ENCODE assay signal across 1 mouse cellular context in the genomic region with DNA sequence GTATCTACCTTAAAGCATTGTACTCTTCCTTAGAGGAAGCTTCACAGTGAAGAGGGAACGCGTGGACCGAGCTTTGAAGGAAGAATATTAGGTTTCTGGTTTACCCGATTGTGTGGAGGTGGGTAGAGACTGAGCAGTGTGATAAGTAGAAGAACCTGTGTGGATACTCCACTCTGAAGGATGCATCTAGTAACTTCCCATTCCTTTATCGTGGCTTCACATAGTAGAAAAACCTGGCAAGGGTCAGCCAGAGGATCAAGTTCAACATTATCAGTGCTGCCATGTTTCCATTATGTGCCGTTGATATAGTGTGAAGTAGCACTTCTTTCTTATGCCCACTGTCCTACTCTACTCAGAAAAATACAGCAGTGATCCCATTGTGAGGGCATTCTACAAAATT.
TF ChIP-seq lines count a peak whose summit lies in the region.

No protein-coding gene starts in this region.

TF ChIP-seq in MEL, 35 proteins besides CTCF, POLR2A, EP300 and RAD21 (continued from another document):
- TF ChIP-seq CHD2 (IDR thresholded peaks at IDR 0.05; ENCODE audit: low read length), result no peak
- no peak for TF ChIP-seq MAZ (IDR thresholded peaks at IDR 0.05; ENCODE audit: low read depth, low read length)
- TF ChIP-seq NRF1 (IDR thresholded peaks at IDR 0.05; ENCODE audit: insufficient read depth, low read depth, low read length, poor library complexity, severe bottlenecking), result no peak
- TF ChIP-seq E2F4 (IDR thresholded peaks at IDR 0.05; ENCODE audit: borderline replicate concordance, low read depth, low read length), result no peak
- no peak for TF ChIP-seq MYB (IDR thresholded peaks at IDR 0.05; ENCODE audit: low read depth, low read length)
- TF ChIP-seq SIN3A (IDR thresholded peaks at IDR 0.05; ENCODE audit: low read length), result peak; percentile 48
- TF ChIP-seq UBTF (IDR thresholded peaks at IDR 0.05; ENCODE audit: borderline replicate concordance, insufficient read depth, low read depth, low read length), result no peak
- TF ChIP-seq KAT2A (conservative IDR thresholded peaks at IDR 0.05; ENCODE audit: low read depth, low read length), result no peak; the same call in 1 of the 2 replicates
- no peak for TF ChIP-seq POLR2AphosphoS2 (IDR thresholded peaks at IDR 0.05; ENCODE audit: low read length)
- peak; percentile 52; the same call in 1 of the 2 replicates for TF ChIP-seq MAX (IDR thresholded peaks at IDR 0.05; ENCODE audit: low read length)
- TF ChIP-seq ETS1 (IDR thresholded peaks at IDR 0.05; ENCODE audit: low read depth, low read length), result peak; percentile 46; the same call in 1 of the 2 replicates
- TF ChIP-seq SMC3 (IDR thresholded peaks at IDR 0.05; ENCODE audit: low read depth, low read length), result peak; percentile 16; the same call in 1 of the 2 replicates
- TF ChIP-seq ZKSCAN1 (IDR thresholded peaks at IDR 0.05; ENCODE audit: low read depth, low read length), result no peak
- no peak for TF ChIP-seq MEF2A (IDR thresholded peaks at IDR 0.05; ENCODE audit: extremely low read depth, insufficient replicate concordance, low read depth, low read length, poor library complexity, severe bottlenecking)
- no peak for TF ChIP-seq MAFK (IDR thresholded peaks at IDR 0.05; ENCODE audit: borderline replicate concordance, low read depth, low read length)
- 0 out of 2 replicates have a peak, but pooled peaks have one; percentile 23 for TF ChIP-seq JUND (IDR thresholded peaks at IDR 0.05; ENCODE audit: low read depth, low read length)
- TF ChIP-seq ZNF384 (IDR thresholded peaks at IDR 0.05; ENCODE audit: low read depth, low read length), result no peak
- TF ChIP-seq ELF1 (IDR thresholded peaks at IDR 0.05; ENCODE audit: low read depth, low read length), result no peak
- TF ChIP-seq USF1 (IDR thresholded peaks at IDR 0.05; ENCODE audit: low read depth, low read length), result no peak
- no peak for TF ChIP-seq NELFE (IDR thresholded peaks at IDR 0.05; ENCODE audit: low read depth, low read length)
- TF ChIP-seq GABPA (IDR thresholded peaks at IDR 0.05; ENCODE audit: low read depth, low read length), result no peak
- TF ChIP-seq TAL1 (IDR thresholded peaks at IDR 0.05; ENCODE audit: low read length), result peak; percentile 80
